Mouse (Mus musculus): ENCODE data around the gene Tnni2.
"Not testable (repeated sequence)": the region's sequence is repeated elsewhere in the genome, so short reads cannot be mapped to it uniquely, and the experiment has no call there.

Tnni2 gene

GRCm38 (mm10) chr7:142441585-142441984 lies at the start of gene Tnni2:
Gene Tnni2 (plus strand): TSS chr7:142441808.
- no peak for DNase-seq (ENCODE audit: low spot score)

DNA sequence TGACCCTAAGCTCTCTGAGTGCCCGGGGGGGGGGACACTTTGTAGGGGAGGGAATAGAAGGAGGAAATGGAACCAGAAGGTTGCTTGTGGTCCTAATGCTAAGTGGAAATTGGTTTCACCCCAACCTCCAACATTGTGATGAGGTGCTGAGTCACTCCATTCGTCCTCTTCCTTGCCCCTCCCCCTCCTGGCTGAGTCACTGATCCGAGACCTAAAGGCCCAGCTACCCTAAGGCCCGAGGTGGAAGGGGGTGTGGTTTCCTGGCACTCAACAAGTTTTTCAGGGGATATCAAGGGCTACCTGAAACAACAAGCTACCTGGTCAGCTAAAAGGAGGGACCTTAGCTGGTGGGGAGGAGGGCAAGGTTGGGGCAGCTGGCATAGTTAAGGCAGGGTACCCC lies 48.4 kb upstream of the Tnni2 start:
- no peak for DNase-seq (ENCODE audit: low spot score)

GRCm38 (mm10) chr7:142394261-142395190 lies 47.1 kb upstream of the Tnni2 start:
- no peak for DNase-seq (ENCODE audit: low spot score)

DNA sequence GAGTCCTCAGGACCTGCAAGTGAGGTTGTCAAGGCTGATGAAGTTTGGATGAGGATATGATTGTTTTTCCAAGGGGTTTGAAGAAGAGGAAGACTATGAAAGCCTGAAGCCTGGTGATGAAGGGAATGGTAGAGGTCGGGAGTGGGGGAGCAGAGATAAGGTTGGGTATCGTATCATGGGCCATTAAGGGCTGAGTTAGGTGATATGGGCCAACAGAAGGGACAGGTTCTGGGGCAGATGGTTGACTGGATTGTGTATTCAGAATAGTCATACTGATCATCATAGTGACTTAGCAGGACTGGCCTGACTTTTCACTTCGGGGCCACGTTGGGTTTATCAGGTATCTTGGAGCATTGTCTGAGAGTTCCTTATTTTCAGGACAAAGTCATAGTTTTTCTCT lies 46.1 kb upstream of the Tnni2 start:
- DNase-seq (ENCODE audit: low spot score) = no peak

- no peak for DNase-seq (ENCODE audit: low spot score)
These were observed 45.0 kb upstream of the Tnni2 start for GRCm38 (mm10) chr7:142396611-142397010.

DNA sequence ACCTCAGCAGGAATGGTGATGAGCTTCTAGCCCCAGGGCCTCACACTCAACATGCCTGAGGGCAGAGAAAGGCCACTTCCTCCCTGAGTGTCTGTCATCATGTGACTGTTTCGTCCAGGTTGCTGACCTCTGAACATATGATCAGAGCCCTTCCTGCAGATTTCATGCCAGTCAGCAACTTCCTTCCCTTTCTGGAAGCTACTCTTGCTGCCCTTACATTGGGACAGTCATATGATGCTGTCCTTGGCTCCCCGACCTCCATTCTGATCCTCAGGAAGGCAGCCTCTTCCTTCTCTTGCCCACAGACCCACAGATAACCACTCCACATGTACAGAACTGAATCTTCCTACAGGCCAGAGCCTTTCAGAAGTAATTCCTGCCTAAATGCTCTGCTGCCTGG lies 43.6 kb upstream of the Tnni2 start:
- no peak for DNase-seq (ENCODE audit: low spot score)

DNA sequence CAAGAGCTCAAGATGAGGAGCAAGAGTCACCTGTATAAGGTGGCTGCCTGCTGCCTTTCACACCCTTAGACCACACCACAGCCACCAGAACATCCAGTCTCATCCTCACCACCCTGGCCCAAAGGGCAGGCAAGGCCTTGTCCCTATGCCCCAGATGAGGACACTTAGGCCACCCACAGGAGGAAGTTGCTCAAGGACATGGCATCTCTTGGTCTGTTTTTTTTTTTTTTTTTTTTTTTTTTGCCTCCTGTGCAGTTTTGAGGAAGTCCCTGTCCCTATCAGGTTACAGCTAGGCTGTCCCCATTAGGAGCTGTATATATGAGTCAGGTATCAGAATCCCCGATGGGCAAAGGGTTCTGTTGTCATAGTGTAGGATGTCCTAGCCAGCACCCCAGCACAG lies 42.4 kb upstream of the Tnni2 start:
- DNase-seq (ENCODE audit: low spot score) = no peak

- DNase-seq (ENCODE audit: low spot score) = no peak
These were observed 41.4 kb upstream of the Tnni2 start for GRCm38 (mm10) chr7:142400112-142400749.

DNA sequence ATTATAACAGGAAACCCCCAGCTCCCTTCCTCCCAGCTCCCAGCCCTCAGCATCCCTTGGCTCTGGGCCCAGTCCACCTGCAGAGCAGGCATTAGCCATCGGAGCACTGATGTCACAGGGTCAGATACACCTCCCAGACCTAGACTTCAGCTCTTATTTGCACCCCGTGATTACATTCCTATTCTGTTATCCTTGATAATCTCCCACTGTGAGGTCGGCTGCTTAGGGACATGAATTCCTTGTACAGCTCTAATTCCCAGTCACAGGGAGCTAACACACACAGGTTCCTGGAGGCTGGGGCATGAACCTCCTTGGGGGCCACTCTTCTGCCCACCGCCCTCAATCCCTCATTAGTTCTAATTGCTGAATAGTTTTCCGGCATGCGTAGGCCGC lies 40.9 kb upstream of the Tnni2 start:
- no peak for DNase-seq (ENCODE audit: low spot score)

GRCm38 (mm10) chr7:142403591-142403990 lies 38.0 kb upstream of the Tnni2 start:
- no peak for DNase-seq (ENCODE audit: low spot score)

DNA sequence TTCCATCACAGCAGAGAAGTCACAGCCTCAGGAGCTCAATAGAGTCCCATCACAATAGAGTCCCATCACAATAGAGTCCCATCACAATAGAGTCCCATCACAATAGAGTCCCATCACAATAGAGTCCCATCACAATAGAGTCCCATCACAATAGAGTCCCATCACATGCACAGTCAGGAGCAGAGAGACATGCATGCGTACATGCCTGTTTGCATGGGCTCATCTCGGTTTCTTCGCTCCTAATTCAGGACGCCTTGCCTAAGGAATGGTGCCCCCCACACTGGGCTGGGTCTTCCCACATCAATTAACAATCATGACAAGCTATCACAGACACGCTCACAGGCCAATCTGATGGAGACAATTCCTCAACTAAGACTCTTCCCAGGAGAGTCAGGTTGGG lies 36.5 kb upstream of the Tnni2 start:
- DNase-seq (ENCODE audit: low spot score) = not testable (repeated sequence)

DNA sequence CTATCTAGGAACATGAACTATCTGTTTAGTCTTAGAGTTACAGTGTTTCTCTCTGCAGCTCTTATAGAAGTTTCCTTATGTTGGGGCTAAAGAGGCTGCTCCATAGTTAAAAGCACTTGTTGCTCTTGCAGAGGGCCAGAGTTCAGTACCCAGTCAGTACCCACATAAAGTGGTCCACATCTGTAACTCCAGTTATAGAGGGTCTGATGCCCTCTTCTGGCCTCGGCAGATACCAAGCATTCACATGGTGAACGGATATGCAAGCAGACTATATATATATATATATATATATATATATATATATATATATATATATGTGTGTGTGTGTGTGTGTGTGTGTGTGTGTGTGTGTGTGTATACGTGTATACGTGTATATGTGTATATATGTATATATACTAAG lies 33.7 kb upstream of the Tnni2 start:
- no peak for DNase-seq (ENCODE audit: low spot score)

- no peak for DNase-seq (ENCODE audit: low spot score)
These were observed 32.9 kb upstream of the Tnni2 start for GRCm38 (mm10) chr7:142408686-142409085.

GRCm38 (mm10) chr7:142409603-142410002 lies 32.0 kb upstream of the Tnni2 start:
- no peak for DNase-seq (ENCODE audit: low spot score)

DNA sequence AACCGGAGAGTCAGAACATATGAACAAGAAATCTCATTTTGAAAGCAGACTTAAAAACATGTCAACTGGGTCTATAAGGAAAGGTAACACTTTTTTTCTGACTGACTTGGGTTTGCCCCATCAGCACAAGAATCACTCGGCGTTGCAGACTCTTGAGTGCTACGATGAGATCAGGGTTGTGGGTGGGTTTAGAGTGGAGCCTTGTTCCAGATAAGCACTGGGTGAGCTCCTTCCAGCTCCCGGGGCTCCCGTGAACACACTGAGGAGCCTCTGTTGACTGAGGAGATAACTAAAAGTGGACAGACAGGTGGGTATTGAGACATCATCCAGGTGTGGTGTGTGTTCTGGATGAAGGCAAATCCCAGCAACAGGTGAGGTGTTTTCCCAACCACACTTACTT lies 28.3 kb upstream of the Tnni2 start:
- no peak for DNase-seq (ENCODE audit: low spot score)

- DNase-seq (ENCODE audit: low spot score) = no peak
These were observed 26.3 kb upstream of the Tnni2 start for GRCm38 (mm10) chr7:142415314-142415713.

GRCm38 (mm10) chr7:142416225-142416624 lies 25.4 kb upstream of the Tnni2 start:
- DNase-seq (ENCODE audit: low spot score) = no peak

GRCm38 (mm10) chr7:142418027-142418426 lies 23.6 kb upstream of the Tnni2 start:
- DNase-seq (ENCODE audit: low spot score) = no peak

GRCm38 (mm10) chr7:142418679-142419078 lies 22.9 kb upstream of the Tnni2 start:
- no peak for DNase-seq (ENCODE audit: low spot score)

DNA sequence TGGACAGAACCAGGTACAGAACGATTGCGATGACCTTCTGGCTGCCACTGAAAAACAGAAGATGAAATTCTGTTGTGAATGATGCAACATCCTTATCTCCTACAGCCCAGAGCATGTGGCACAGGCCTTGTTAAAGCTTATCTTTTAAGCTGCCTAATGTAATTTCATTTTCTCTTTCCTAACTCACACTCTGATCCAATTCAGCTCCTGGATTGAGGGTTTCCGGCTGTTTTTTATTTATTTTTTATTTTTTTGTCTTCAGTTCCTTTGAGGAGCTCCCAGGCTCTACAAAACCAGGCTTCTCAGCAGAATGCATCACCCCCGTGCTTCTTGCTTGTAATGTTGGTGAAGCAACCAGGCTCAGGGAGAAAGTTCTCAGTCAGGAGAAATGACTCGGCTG lies 21.7 kb upstream of the Tnni2 start:
- DNase-seq (ENCODE audit: low spot score) = no peak

DNA sequence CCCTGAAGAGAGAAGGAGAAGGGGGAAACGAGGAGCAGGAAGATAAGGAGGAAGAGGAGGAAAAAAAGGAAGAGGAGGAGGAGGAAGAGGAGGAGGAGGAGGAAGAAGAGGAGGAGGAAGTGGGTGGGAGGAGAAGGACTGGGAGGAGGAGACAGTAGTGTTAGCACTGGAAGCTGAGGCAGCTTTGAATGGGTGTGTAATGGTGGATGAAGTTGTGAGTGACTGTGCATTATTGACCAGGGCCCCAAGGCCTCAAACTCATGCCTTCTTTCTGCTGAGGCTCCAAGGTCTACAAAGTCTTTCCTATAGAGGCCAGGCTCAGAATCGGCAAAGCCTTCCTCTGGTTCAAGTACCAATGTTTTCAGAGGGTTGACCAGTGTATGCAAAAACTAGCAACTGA lies 19.8 kb upstream of the Tnni2 start:
- DNase-seq (ENCODE audit: low spot score) = no peak

GRCm38 (mm10) chr7:142425641-142426213 lies 15.9 kb upstream of the Tnni2 start:
- DNase-seq (ENCODE audit: low spot score) = no peak

DNA sequence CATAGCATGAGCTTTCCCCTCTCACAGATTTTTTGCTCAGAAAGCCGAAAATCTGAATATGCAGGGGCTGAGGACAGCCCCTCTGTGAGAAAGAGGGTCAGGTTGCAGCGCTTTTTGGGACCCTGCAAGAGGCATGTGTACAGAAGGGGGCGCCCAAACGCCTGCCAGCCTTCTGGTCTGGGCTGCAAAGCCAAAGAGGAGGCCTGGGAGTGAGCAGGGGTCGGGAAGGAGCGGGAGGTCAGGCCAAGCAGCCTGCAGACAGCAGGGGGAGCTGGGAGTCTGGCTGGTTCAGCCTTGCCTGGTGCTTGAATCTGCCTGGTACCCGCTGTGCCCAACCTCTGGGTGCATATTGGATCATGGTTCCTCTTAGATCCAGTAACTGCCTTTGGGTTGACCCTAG lies 13.4 kb upstream of the Tnni2 start:
- DNase-seq (ENCODE audit: low spot score) = peak; percentile 74

All from testis, postnatal 10 days (tissue).